Mouse (Mus musculus): ENCODE measurements around the gene Lrrc63. TPM values are rescaled to one million over a fixed set of nuclear protein-coding genes. Genes with fewer than 3 reads are reported as not detected.

The Lrrc63 gene
- polyA plus RNA-seq, 1 experiment, result 0.04 TPM

DNA sequence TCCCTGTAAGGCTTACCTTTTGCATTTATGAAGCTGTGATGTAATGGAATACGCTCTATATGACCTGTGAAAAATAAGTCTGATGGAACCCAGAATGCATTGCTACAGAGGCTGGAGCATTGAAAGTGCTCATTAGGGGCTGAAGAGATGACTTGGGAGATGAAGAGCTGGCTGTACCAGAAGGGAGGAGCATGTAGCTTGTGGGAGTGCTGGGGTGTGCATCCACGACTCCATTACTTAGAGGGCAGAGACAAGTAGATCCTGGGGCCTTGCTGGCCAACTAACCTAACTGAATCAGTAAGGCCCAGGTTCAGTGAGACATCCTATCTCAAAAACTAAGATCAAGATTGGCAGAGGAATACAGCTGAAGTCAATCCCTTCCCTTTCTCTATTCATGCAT lies 8.5 kb upstream of the Lrrc63 start:
- H3K4me3 ChIP-seq (ENCODE audit: insufficient read depth, low read length), result no peak overlapping the region
- TF ChIP-seq CTCF (IDR thresholded peaks at IDR 0.05; ENCODE audit: extremely low read depth, insufficient read depth, low read length) (no peak), POLR2A (IDR thresholded peaks at IDR 0.05; ENCODE audit: extremely low read depth, insufficient read depth, low read length) (no peak)
- H3K4me1 ChIP-seq (ENCODE audit: control insufficient read depth, insufficient read depth, low read length), result no peaks in the 10 kb centered on the region
- H3K27ac ChIP-seq (ENCODE audit: insufficient read depth, low read length), result no peak overlapping the region

DNA sequence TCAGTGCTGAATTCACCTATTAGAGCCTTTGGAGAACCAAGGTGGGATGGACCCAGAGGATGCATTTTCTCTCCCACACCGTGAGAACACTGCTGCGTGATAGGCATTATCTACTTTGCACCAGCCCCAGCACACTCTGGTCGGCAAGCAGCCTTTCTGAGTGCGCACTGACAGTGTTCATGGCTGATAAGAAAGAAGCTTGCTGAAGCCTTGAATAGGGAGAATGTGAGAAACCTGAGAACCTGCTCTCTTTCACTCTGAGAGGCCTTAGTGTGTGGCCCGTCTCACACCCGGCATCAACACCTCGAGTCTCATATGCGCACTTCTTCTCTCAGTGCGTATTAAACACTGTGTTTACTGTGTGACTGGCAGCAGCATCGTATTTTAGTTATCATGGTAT lies 7.8 kb upstream of the Lrrc63 start:
- no peak for TF ChIP-seq POLR2A (IDR thresholded peaks at IDR 0.05; ENCODE audit: extremely low read depth, insufficient read depth, low read length)
- no peak for TF ChIP-seq CTCF (IDR thresholded peaks at IDR 0.05; ENCODE audit: extremely low read depth, insufficient read depth, low read length)
- H3K4me1 ChIP-seq (ENCODE audit: control insufficient read depth, insufficient read depth, low read length), result no peaks in the 10 kb centered on the region
- no peak overlapping the region for H3K4me3 ChIP-seq (ENCODE audit: insufficient read depth, low read length)
- H3K27ac ChIP-seq (ENCODE audit: insufficient read depth, low read length), result no peak overlapping the region

- H3K4me3 ChIP-seq (ENCODE audit: insufficient read depth, low read length), result no peak overlapping the region
- no peak for TF ChIP-seq POLR2A (IDR thresholded peaks at IDR 0.05; ENCODE audit: extremely low read depth, insufficient read depth, low read length)
These were observed 5.7 kb upstream of the Lrrc63 start for GRCm38 (mm10) chr14:75136119-75136966.

DNA sequence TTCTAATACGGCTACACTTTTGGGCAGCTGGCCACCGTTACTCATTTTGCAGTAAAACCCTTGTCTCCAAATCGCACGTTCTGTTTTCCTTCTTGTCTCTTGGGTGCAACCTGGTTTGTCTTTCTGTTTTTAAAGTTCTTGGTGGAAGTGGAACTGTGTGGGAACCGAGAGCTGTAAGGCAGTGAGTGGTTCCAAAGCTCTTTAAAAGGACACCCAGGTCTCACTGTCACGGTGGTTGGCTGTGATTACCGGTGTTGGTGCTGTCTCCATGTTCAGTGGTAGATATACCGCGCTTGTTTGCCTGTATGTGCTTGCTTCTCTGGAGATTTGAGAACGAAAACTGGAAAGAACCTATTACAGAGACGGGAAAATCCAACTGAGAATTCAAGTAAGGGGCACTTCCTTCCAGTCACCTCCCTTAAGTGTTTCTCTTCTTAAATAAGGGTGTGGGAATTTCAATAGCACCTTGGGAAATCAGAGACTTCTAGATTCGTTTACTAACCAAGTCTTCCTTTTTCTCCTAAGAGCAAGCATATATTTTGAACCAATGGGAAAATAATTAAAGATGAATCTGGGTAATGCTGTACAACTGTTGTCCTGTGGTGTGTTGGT lies 749 bp upstream of the Lrrc63 start:
- TF ChIP-seq POLR2A (IDR thresholded peaks at IDR 0.05; ENCODE audit: extremely low read depth, insufficient read depth, low read length), result no peak
- no peak for TF ChIP-seq CTCF (IDR thresholded peaks at IDR 0.05; ENCODE audit: extremely low read depth, insufficient read depth, low read length)
- no peak overlapping the region for H3K27ac ChIP-seq (ENCODE audit: insufficient read depth, low read length)
- H3K4me1 ChIP-seq (ENCODE audit: control insufficient read depth, insufficient read depth, low read length), result no peaks in the 10 kb centered on the region
- peak overlapping the region; percentile 64 for H3K4me3 ChIP-seq (ENCODE audit: insufficient read depth, low read length)

More at GRCm38 (mm10) chr14:75136119-75136966, 5.7 kb upstream of the Lrrc63 start:
- H3K4me1 ChIP-seq (ENCODE audit: control insufficient read depth, insufficient read depth, low read length), result no peaks in the 10 kb centered on the region
- no peak overlapping the region for H3K27ac ChIP-seq (ENCODE audit: insufficient read depth, low read length)

GRCm38 (mm10) chr14:75121658-75122057 lies 9.0 kb downstream of the Lrrc63 start:
- H3K4me1 ChIP-seq (ENCODE audit: control insufficient read depth, insufficient read depth, low read length), result no peaks in the 10 kb centered on the region
- H3K4me3 ChIP-seq (ENCODE audit: insufficient read depth, low read length), result no peak overlapping the region
- no peak overlapping the region for H3K27ac ChIP-seq (ENCODE audit: insufficient read depth, low read length)
- TF ChIP-seq POLR2A (IDR thresholded peaks at IDR 0.05; ENCODE audit: extremely low read depth, insufficient read depth, low read length), result no peak
- TF ChIP-seq CTCF (IDR thresholded peaks at IDR 0.05; ENCODE audit: extremely low read depth, insufficient read depth, low read length), result no peak

GRCm38 (mm10) chr14:75102956-75103355 lies 27.7 kb downstream of the Lrrc63 start:
- TF ChIP-seq CTCF (IDR thresholded peaks at IDR 0.05; ENCODE audit: extremely low read depth, insufficient read depth, low read length), result no peak
- no peak for TF ChIP-seq POLR2A (IDR thresholded peaks at IDR 0.05; ENCODE audit: extremely low read depth, insufficient read depth, low read length)
- Histone ChIP-seq H3K4me3 (ENCODE audit: insufficient read depth, low read length) (no peak overlapping the region), H3K27ac (ENCODE audit: insufficient read depth, low read length) (no peak overlapping the region), H3K4me1 (ENCODE audit: control insufficient read depth, insufficient read depth, low read length) (no peaks in the 10 kb centered on the region)

DNA sequence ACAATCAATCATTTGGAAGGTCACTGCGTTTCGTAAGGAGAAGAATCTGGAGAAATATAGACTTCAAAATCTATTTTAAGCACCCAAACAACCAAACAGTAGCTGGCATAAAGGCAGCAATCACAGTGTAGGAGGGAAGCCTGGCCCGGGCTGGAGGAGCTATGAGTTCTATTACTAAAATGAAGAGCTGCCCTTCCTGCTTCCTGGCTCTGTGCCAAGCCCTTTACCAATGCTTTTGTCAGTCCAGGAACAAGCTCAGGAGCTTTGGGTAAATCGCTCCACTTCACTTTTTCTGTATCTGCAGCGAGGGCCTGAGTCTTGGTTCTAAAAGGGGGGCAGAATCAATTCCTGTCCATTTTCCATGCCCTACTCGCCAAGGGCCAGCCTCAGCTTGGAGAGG lies 52.7 kb downstream of the Lrrc63 start:
- Histone ChIP-seq H3K4me1 (ENCODE audit: control insufficient read depth, insufficient read depth, low read length) (no peaks in the 10 kb centered on the region), H3K27ac (ENCODE audit: insufficient read depth, low read length) (no peak overlapping the region), H3K4me3 (ENCODE audit: insufficient read depth, low read length) (no peak overlapping the region)
- TF ChIP-seq POLR2A (IDR thresholded peaks at IDR 0.05; ENCODE audit: extremely low read depth, insufficient read depth, low read length) (no peak), CTCF (IDR thresholded peaks at IDR 0.05; ENCODE audit: extremely low read depth, insufficient read depth, low read length) (no peak)

DNA sequence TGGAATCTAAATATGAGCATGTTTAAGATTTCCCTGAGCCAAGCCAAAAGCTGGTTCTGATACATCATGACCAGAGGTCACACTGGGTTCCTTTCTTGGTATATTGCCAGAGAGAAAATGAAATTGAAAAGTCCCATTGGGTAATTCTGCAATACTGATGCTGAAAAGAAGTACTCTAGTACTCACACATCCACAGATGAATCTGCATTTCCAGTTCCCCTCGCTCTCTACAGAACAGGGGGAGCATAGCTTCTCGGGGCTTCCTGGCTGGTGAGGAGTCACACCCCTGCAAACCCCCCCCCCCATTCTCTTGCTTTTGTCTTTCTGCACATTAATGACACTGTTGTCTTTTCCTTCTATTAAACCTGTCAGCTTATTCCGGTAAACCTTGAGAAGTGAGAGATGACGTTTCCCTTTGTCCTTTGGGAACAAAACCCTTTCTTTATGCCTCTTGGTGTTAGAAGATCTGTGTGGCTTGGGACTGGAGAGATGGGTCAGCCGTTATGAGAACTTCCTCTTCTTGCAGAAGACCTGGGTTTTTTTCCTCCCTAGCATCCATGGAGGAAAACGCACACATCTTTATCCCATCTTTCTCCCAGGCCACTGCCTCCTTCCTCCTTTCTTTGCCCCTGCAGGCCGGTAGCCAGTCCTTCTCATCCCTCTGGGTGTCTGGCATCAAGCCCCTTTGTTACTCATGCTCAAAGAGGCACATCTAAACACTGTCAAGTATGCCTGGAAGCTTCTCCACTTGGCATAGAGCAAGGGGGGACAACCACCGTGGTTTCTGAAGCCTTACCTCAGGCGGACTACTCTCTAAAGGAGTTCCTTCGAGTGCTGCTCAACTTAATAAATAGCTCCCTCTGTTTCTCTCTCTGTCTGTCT lies 55.1 kb downstream of the Lrrc63 start:
- Histone ChIP-seq H3K4me1 (ENCODE audit: control insufficient read depth, insufficient read depth, low read length) (no peaks in the 10 kb centered on the region), H3K4me3 (ENCODE audit: insufficient read depth, low read length) (no peak overlapping the region), H3K27ac (ENCODE audit: insufficient read depth, low read length) (no peak overlapping the region)
- no peak for TF ChIP-seq POLR2A (IDR thresholded peaks at IDR 0.05; ENCODE audit: extremely low read depth, insufficient read depth, low read length)
- TF ChIP-seq CTCF (IDR thresholded peaks at IDR 0.05; ENCODE audit: extremely low read depth, insufficient read depth, low read length), result no peak

- H3K4me1 ChIP-seq (ENCODE audit: control insufficient read depth, insufficient read depth, low read length), result no peaks in the 10 kb centered on the region
- TF ChIP-seq CTCF (IDR thresholded peaks at IDR 0.05; ENCODE audit: extremely low read depth, insufficient read depth, low read length) (no peak), POLR2A (IDR thresholded peaks at IDR 0.05; ENCODE audit: extremely low read depth, insufficient read depth, low read length) (no peak)
- H3K27ac ChIP-seq (ENCODE audit: insufficient read depth, low read length), result no peak overlapping the region
These were observed 59.6 kb downstream of the Lrrc63 start for GRCm38 (mm10) chr14:75071091-75071490.

More at GRCm38 (mm10) chr14:75071091-75071490, 59.6 kb downstream of the Lrrc63 start:
- no peak overlapping the region for H3K4me3 ChIP-seq (ENCODE audit: insufficient read depth, low read length)
